Mouse (Mus musculus) macrophage (primary cell): ENCODE data around the gene Ifng. TPM values are rescaled to one million over a fixed set of nuclear protein-coding genes. Genes with fewer than 3 reads are reported as not detected.
"Not testable (repeated sequence)": the region's sequence is repeated elsewhere in the genome, so short reads cannot be mapped to it uniquely, and the experiment has no call there.

Experiments
- H3K27ac ChIP-seq: fragments of 350-480 bp; formaldehyde crosslinking; 2 replicates; pipeline ENCODE4 v1.9.0; 2021
- H3K36me3 ChIP-seq: fragments of 350-480 bp; formaldehyde crosslinking; 2 replicates; pipeline ENCODE4 v1.9.0; 2021; ENCODE audit errors: inconsistent target
- H3K4me3 ChIP-seq: fragments of 350-480 bp; formaldehyde crosslinking; 2 replicates; pipeline ENCODE4 v1.9.0; 2021; ENCODE audit errors: inconsistent target
- H3K79me2 ChIP-seq: fragments of 350-480 bp; formaldehyde crosslinking; 2 replicates; pipeline ENCODE4 v1.9.0; 2021; ENCODE audit errors: inconsistent target
- WGBS: methylation state at CpG from one replicate; pipeline ENCODE4 v1.1.7; 2026; ENCODE audit warnings: inconsistent platforms; ENCODE audit not compliant: missing documents; 5-methylcytosine and 5-hydroxymethylcytosine counted together
- polyA plus RNA-seq: library from polyadenylated mRNA; stranded (reverse); fragments of 250-400 nt; gene quantifications from 3 replicates; pipeline ENCODE4 v1.2.4, GENCODE M21; 2018; ENCODE audit warnings: inconsistent platforms

Ifng gene
- polyA plus RNA-seq, 1 experiment from 2014 or later, result not detected

DNA sequence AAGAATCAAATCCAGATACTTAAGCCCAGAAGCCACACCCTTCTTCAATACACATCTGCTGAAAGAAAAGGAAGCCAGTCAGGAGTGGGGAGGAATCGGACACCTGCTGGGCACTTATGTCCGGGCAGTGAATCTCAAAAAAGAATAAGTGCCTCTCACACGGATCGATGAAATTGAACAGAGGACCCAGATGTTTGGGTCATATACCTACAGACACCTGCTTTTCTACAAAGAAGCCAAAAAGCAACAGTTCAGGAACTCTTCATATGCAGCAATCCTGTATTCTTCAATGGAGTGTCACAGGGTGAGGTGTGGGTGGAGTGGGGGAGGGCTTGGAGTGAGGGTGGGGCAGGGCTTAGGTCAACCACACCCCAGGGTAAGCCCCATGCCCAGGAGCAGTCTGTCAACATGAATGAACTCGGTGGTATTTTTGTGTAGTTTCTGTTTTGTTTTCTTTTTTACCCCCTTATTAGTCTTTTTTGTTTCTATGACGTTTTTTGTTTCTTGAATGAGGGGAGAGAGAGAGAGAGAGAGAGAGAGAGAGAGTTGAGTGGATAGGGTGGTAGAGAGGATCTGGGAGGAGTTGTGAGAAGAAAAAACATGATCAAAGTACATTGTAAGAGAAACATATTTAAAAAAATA lies 20.4 kb downstream of the Ifng start:
- Histone ChIP-seq H3K79me2 (no peaks in the 10 kb centered on the region), H3K36me3 (no peaks in the 10 kb centered on the region), H3K4me3 (no peak overlapping the region), H3K27ac (no peak overlapping the region)
- 74% methylated on average over 6 of the region's 6 CpGs for WGBS

- H3K27ac ChIP-seq, result no peak overlapping the region
- 78% methylated on average over 6 of the region's 6 CpGs for WGBS
- H3K4me3 ChIP-seq, result no peak overlapping the region
- H3K36me3 ChIP-seq, result no peaks in the 10 kb centered on the region
- H3K79me2 ChIP-seq, result no peaks in the 10 kb centered on the region
Measured at GRCm38 (mm10) chr10:118466481-118466880, 25.6 kb downstream of the Ifng start.

GRCm38 (mm10) chr10:118469047-118469446 lies 28.2 kb downstream of the Ifng start:
- 62% methylated on average over 3 of the region's 3 CpGs for WGBS
- Histone ChIP-seq H3K4me3 (no peak overlapping the region), H3K79me2 (no peaks in the 10 kb centered on the region), H3K36me3 (no peaks in the 10 kb centered on the region), H3K27ac (no peak overlapping the region)

GRCm38 (mm10) chr10:118470296-118470957 lies 29.6 kb downstream of the Ifng start:
- H3K4me3 ChIP-seq, result no peak overlapping the region

DNA sequence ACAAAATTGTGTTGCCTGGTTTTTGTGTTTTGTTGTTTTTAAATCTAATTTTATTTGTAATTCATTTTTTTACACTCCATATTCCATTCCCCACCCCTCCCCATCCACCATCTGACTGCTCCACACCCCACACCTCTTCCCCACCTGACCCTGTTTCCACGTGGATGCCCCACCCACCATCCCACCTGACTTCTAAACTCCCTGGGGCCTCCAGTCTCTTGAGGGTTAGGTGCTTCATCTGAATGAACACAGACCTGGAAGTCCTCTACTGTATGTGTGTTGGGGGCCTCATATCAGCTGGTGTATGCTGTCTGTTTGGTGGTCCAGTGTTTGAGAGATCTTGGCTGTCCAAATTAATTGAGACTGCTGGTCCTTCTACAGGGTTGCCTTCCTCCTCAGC lies 32.0 kb downstream of the Ifng start:
- not testable (repeated sequence) for H3K36me3 ChIP-seq, H3K79me2 ChIP-seq, H3K4me3 ChIP-seq, H3K27ac ChIP-seq
- WGBS, result 85% methylated on average over 1 of the region's 1 CpGs

More at GRCm38 (mm10) chr10:118470296-118470957, 29.6 kb downstream of the Ifng start:
- Histone ChIP-seq H3K36me3 (no peaks in the 10 kb centered on the region), H3K79me2 (no peaks in the 10 kb centered on the region), H3K27ac (no peak overlapping the region)
- WGBS, result 6% methylated on average over 13 of the region's 13 CpGs

DNA sequence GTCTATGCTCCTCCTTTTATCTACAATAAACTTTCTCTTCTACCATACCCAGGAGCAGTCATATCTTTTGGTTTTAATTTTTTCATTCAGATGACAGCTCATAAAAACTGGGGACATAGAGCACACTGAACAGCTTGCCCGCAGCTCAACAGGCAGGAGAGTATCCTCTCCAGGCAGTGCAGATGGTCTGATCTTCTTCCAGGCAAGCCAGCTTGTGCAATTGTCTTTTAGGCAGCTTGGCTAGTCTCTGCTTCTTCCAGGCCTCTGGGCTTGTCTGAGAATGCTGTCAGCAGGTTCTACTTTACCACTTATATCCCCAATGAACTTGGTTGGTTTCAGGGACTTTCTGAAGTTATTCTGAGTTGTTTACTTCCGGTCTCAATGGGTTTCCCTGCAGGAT lies 35.9 kb downstream of the Ifng start:
- Histone ChIP-seq H3K79me2 (no peaks in the 10 kb centered on the region), H3K27ac (no peak overlapping the region), H3K4me3 (no peak overlapping the region), H3K36me3 (no peaks in the 10 kb centered on the region)
- 88% methylated on average over 2 of the region's 2 CpGs for WGBS

- WGBS, result 10% methylated on average over 2 of the region's 2 CpGs
- H3K79me2 ChIP-seq, result no peaks in the 10 kb centered on the region
Measured at GRCm38 (mm10) chr10:118477297-118477696, 36.5 kb downstream of the Ifng start.

GRCm38 (mm10) chr10:118479244-118479643 lies 38.4 kb downstream of the Ifng start:
- 91% methylated on average over 4 of the region's 4 CpGs for WGBS

More at GRCm38 (mm10) chr10:118477297-118477696, 36.5 kb downstream of the Ifng start:
- H3K36me3 ChIP-seq, result no peaks in the 10 kb centered on the region
- no peak overlapping the region for H3K4me3 ChIP-seq
- H3K27ac ChIP-seq, result no peak overlapping the region

GRCm38 (mm10) chr10:118480118-118480517 lies 39.3 kb downstream of the Ifng start:
- no peak overlapping the region for H3K27ac ChIP-seq
- H3K79me2 ChIP-seq, result no peaks in the 10 kb centered on the region
- no peak overlapping the region for H3K4me3 ChIP-seq
- 97% methylated on average over 5 of the region's 5 CpGs for WGBS
- no peaks in the 10 kb centered on the region for H3K36me3 ChIP-seq

More at GRCm38 (mm10) chr10:118479244-118479643, 38.4 kb downstream of the Ifng start:
- H3K79me2 ChIP-seq, result no peaks in the 10 kb centered on the region
- H3K27ac ChIP-seq, result no peak overlapping the region
- H3K4me3 ChIP-seq, result no peak overlapping the region
- no peaks in the 10 kb centered on the region for H3K36me3 ChIP-seq

DNA sequence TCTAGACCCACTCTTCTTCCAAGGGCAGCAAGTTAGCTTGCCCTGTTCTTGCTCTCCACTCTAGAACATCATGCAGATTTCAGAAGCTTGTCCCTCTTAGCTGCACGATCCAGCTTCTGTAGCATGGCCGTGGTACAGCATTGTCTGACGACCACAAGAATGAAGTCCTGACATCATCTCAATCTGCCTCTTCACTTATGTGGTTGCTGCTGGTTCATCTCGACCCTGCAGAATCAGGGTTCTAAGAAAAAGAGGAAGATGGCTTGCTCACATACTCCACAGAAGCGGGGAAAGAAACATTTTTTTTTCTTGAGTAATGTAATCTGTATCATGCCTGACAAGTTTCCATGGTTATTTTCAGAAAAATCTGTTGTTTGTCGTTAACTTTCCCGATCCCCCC lies 39.9 kb downstream of the Ifng start:
- no peaks in the 10 kb centered on the region for H3K79me2 ChIP-seq
- 5% methylated on average over 7 of the region's 7 CpGs for WGBS
- no peak overlapping the region for H3K4me3 ChIP-seq
- no peak overlapping the region for H3K27ac ChIP-seq
- no peaks in the 10 kb centered on the region for H3K36me3 ChIP-seq

DNA sequence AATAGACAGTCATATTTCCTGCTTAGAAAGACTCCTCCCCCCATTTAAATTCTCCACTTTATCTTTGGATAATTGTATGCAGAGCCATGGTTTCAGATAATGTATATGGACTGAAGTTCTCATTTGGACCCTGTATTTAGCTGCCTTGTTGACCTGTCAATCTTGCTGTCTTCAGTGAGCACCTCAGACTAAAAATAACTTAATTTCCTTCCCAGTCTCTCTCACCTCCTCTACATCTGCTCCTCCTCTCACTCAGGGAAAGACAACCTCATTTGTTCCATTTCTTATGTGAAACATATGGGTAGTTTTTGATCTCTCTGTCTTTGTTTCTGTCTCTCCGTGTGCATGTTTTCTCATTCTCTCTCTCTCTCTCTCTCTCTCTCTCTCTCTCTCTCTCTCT lies 53.3 kb downstream of the Ifng start:
- no peak overlapping the region for H3K4me3 ChIP-seq
- no peak overlapping the region for H3K27ac ChIP-seq
- no peaks in the 10 kb centered on the region for H3K79me2 ChIP-seq
- WGBS, result 87% methylated on average over 1 of the region's 1 CpGs
- no peaks in the 10 kb centered on the region for H3K36me3 ChIP-seq

DNA sequence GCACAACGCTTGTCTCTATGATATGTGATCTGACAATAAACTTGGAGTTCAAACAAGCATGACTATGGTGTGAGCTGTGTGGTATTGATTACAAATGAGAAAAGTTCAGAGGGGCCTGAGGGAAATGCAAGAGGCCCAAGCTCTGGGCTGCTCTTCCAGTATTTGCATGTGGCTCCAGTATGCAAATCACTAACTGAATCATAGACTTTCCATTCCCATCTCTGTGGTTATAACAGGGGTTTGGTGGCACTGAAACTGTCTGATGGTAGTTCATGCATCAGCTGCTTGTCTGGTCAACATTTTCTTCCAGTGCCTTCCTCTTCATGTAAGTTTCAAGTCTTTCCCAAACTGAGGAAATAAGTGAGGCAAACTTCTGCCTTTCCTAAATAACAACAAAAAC lies 54.5 kb downstream of the Ifng start:
- WGBS, result 100% methylated on average over 1 of the region's 1 CpGs
- H3K4me3 ChIP-seq, result no peak overlapping the region
- H3K27ac ChIP-seq, result no peak overlapping the region
- no peaks in the 10 kb centered on the region for H3K36me3 ChIP-seq
- no peaks in the 10 kb centered on the region for H3K79me2 ChIP-seq

Other genes with a start within 250 kb of the Ifng start
- gene Il22, start 236.1 kb upstream of the Ifng start, polyA plus RNA-seq, result not detected in 3 replicates
- not detected in 3 replicates for gene Gm32717, start 200.3 kb upstream of the Ifng start, polyA plus RNA-seq
- not detected in 3 replicates for gene Gm32802, start 182.4 kb upstream of the Ifng start, polyA plus RNA-seq
- gene Iltifb, start 146.0 kb upstream of the Ifng start, polyA plus RNA-seq, result not detected in 3 replicates
- gene Gm9040, start 114.1 kb upstream of the Ifng start, polyA plus RNA-seq, result not detected in 3 replicates
- gene Gm9044, start 108.6 kb upstream of the Ifng start, polyA plus RNA-seq, result not detected in 3 replicates
- 0.07 to 0.20 TPM in 2 of 3 replicates, not detected in the other for gene Gm9045, start 103.2 kb upstream of the Ifng start, polyA plus RNA-seq
- gene Gm9046, start 97.8 kb upstream of the Ifng start, polyA plus RNA-seq, result not detected in 3 replicates
- not detected in 3 replicates for gene Gm9048, start 92.4 kb upstream of the Ifng start, polyA plus RNA-seq
- gene Gm9049, start 86.9 kb upstream of the Ifng start, polyA plus RNA-seq, result 0.07 to 0.20 TPM in 2 of 3 replicates, not detected in the other